Mouse (Mus musculus) C2C12 (cell line): Measurements from ENCODE around the gene Tmem203. TPM values are rescaled to one million over a fixed set of nuclear protein-coding genes. Genes with fewer than 3 reads are reported as not detected.
A peak's percentile ranks its signal among the peaks of the same experiment; 100 is the strongest.

Experiments
- H3K27me3 ChIP-seq: one replicate; pipeline ENCODE4 v1.6.1; 2011; ENCODE audit not compliant: control insufficient read depth, insufficient read depth, insufficient read length
- H3K36me3 ChIP-seq: one replicate; pipeline ENCODE4 v1.6.1; 2011; ENCODE audit not compliant: control insufficient read depth, insufficient read depth
- H3K4me3 ChIP-seq: one replicate; pipeline ENCODE4 v1.5.1; 2011; ENCODE audit warnings: mild to moderate bottlenecking, control low read depth; ENCODE audit not compliant: poor library complexity, insufficient read depth, severe bottlenecking
- H3K79me2 ChIP-seq: one replicate; pipeline ENCODE4 v1.6.1; 2011; ENCODE audit not compliant: control insufficient read depth, insufficient read depth
- H3K79me3 ChIP-seq: one replicate; pipeline ENCODE4 v1.6.1; 2011; ENCODE audit warnings: low read depth, control low read depth
- H3ac ChIP-seq: one replicate; pipeline ENCODE3; 2011; ENCODE audit warnings: low read depth; ENCODE audit not compliant: control insufficient read depth, insufficient read length
- CEBPB ChIP-seq: IDR thresholded peaks from one replicate; pipeline ENCODE4 v1.6.1; 2011; ENCODE audit warnings: low read depth, mild to moderate bottlenecking, control low read depth, moderate library complexity
- CTCF ChIP-seq: IDR thresholded peaks from one replicate; pipeline ENCODE4 v1.5.1; 2011; ENCODE audit not compliant: control insufficient read depth, insufficient read depth, insufficient read length
- FOSL1 ChIP-seq: IDR thresholded peaks from one replicate; pipeline ENCODE4 v1.8.0; 2011; ENCODE audit warnings: mild to moderate bottlenecking, low read length; ENCODE audit not compliant: poor library complexity, insufficient read depth, severe bottlenecking
- MAX ChIP-seq: IDR thresholded peaks from one replicate; pipeline ENCODE4 v1.6.1; 2011; ENCODE audit warnings: mild to moderate bottlenecking, control low read depth
- MYOD1 ChIP-seq: IDR thresholded peaks from one replicate; pipeline ENCODE4 v1.6.1; 2011; ENCODE audit warnings: low read depth; ENCODE audit not compliant: control insufficient read depth, insufficient read length
- MYOG ChIP-seq: IDR thresholded peaks from one replicate; pipeline ENCODE4 v1.6.1; 2011; ENCODE audit not compliant: control insufficient read depth, insufficient read length; ENCODE audit errors: extremely low read depth
- USF1 ChIP-seq: IDR thresholded peaks from one replicate; pipeline ENCODE4 v1.6.1; 2011; ENCODE audit warnings: low read depth, mild to moderate bottlenecking, control low read depth, moderate library complexity
- polyA plus RNA-seq: library from polyadenylated mRNA; unstranded; fragments of >200 nt; fragmentation: generic; extraction: Trizol; gene quantifications from one replicate; pipeline ENCODE4 v1.2.1, GENCODE M21; 2012; ENCODE audit warnings: missing spikeins

Tmem203 gene
- polyA plus RNA-seq, 1 experiment: 28.5 TPM

DNA sequence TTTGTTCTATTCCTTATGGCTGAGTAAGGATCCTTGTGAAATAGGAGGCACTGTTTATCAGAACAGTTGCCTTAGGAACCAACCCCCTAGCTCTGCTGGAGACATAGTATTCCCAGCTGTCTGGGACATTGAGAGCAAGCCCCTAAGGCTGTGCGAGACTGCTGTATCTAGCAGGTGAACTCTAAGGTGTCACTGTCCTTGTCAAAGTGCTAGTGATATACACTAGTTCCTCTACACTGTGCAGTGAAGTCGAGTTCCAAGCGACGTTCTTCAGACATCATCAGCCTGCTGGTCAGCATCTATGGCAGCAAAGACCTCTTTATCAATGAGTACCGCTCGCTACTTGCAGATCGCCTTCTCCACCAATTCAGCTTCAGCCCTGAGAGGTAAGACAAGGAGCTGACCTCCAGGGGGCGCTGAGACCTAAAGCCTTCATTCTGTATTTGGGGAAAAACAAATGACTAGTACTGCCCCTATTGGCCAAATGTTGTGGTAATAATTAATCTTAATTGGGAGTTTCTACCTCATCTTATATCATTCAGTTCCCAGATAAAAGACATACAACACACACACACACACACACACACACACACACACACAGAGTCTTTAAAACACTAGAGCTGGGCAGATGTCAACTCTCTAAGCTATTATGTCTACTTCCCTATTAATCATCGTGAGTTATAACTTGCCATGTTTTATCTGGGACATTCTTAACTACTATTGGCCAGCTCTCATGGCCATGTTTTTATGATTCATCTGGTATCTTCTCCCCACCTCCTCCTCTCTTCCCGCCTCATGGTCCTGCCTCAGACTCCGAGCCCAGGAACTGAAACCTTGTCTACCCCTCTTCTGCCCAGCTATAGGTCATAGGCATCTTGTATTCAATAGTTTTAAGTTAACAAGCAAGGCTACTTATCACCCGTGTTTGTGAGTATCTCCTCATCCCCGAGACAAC lies 24.0 kb downstream of the Tmem203 start:
- TF ChIP-seq USF1 (no peak), MAX (peak; percentile 20), CTCF (peak; percentile 48)
- H3K27me3 ChIP-seq: no peaks in the 10 kb centered on the region
- H3K79me3 ChIP-seq: peaks cover 3% of the 10 kb centered on the region
- H3ac ChIP-seq: no peak overlapping the region
- H3K36me3 ChIP-seq: peaks cover 95% of the 10 kb centered on the region
- H3K79me2 ChIP-seq: peaks cover 11% of the 10 kb centered on the region
- no peak overlapping the region for H3K4me3 ChIP-seq

GRCm38 (mm10) chr2:25285551-25285950 lies 30.3 kb downstream of the Tmem203 start:
- TF ChIP-seq FOSL1 (no peak), USF1 (no peak), MAX (no peak), CEBPB (no peak), MYOG (no peak), CTCF (no peak), MYOD1 (no peak)
- Histone ChIP-seq H3K4me3 (no peak overlapping the region), H3K27me3 (peaks cover 23% of the 10 kb centered on the region), H3K79me3 (no peaks in the 10 kb centered on the region), H3ac (no peak overlapping the region), H3K36me3 (peaks cover 52% of the 10 kb centered on the region), H3K79me2 (no peaks in the 10 kb centered on the region)

GRCm38 (mm10) chr2:25286314-25286713 lies 31.1 kb downstream of the Tmem203 start:
- peaks cover 31% of the 10 kb centered on the region for H3K27me3 ChIP-seq
- no peak overlapping the region for H3K4me3 ChIP-seq
- no peak overlapping the region for H3ac ChIP-seq
- TF ChIP-seq MYOD1: no peak
- TF ChIP-seq CTCF: no peak
- no peak for TF ChIP-seq USF1
- TF ChIP-seq MYOG: no peak
- TF ChIP-seq CEBPB: no peak
- no peak for TF ChIP-seq MAX
- TF ChIP-seq FOSL1: no peak
- H3K79me3 ChIP-seq: no peaks in the 10 kb centered on the region
- H3K79me2 ChIP-seq: no peaks in the 10 kb centered on the region
- peaks cover 45% of the 10 kb centered on the region for H3K36me3 ChIP-seq

- Histone ChIP-seq H3ac (no peak overlapping the region), H3K79me3 (no peaks in the 10 kb centered on the region), H3K27me3 (peaks cover 38% of the 10 kb centered on the region), H3K79me2 (no peaks in the 10 kb centered on the region), H3K36me3 (peaks cover 39% of the 10 kb centered on the region), H3K4me3 (no peak overlapping the region)
- TF ChIP-seq CTCF (no peak), USF1 (no peak), MYOG (no peak), MYOD1 (no peak), MAX (no peak), FOSL1 (no peak), CEBPB (no peak)
Observed at GRCm38 (mm10) chr2:25286837-25287636, 31.8 kb downstream of the Tmem203 start.

DNA sequence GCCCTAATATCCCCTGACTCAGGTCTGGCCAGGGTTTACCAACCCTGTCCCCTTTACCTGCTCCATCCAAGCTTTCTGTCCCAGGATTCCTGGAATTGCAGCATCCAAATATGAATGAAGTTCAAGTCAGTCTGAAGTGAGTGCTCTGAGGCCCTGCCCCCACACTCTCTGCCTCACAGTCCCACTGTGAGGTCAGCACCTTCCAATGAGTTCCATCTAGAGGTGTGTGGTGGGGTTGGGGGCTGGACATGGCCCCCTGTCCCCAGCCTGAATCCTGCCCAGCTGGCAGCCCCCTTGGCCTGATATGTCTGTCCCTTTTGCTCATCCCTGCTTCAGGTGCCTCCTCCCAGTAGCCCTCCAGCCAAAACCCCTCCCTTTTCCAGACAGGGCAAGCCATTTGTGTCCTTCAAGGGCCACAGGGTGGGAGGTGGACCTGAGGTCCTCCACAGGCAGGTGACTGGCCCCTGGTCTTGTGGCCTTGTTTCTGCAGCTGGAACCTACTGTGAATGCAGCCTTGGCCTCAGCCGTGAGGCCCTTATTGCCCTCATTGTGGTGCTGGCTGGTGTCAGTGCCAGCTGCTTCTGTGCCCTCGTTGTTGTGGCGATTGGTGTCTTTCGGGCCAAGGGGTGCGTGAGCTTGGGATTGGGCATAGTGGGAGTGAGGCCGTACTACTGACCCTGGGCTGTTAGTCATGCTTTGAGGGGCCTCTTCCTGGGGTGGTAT lies 32.8 kb downstream of the Tmem203 start, which contains the start of gene Tmem210:
Tmem210 (plus strand) TSS at position 219 of the 723 bp plus-strand sequence.
- H3ac ChIP-seq: no peak within 1 kb of the TSS
- H3K4me3 ChIP-seq: no peak within 1 kb of the TSS
- H3K79me3 ChIP-seq: no peaks in the 10 kb centered on the region
- H3K79me2 ChIP-seq: no peaks in the 10 kb centered on the region
- H3K27me3 ChIP-seq: peaks cover 42% of the 10 kb centered on the region
- peaks cover 29% of the 10 kb centered on the region for H3K36me3 ChIP-seq
- TF ChIP-seq MYOG (no peak), MYOD1 (no peak), CTCF (no peak), FOSL1 (no peak)
